Mouse (Mus musculus) erythroblast, embryonic 14.5 days (primary cell): Measurements from ENCODE around the gene Map2k5.

Experiments used
- GATA1 ChIP-seq: IDR thresholded peaks from 2 replicates; pipeline ENCODE4 v1.6.1; 2012; ENCODE audit warnings: low read length, inconsistent platforms, mixed read lengths
- TAL1 ChIP-seq: IDR thresholded peaks from 3 replicates; pipeline ENCODE4 v1.6.1; 2012; ENCODE audit warnings: low read length, inconsistent platforms, mixed read lengths

- TF ChIP-seq TAL1 = no peak
- no peak for TF ChIP-seq GATA1
These were observed 241.5 kb downstream of the Map2k5 start for GRCm38 (mm10) chr9:63136241-63136640.
